Mouse (Mus musculus): Measurements from ENCODE around the gene Pitpnm1. TPM values are rescaled to one million over a fixed set of nuclear protein-coding genes. Genes with fewer than 3 reads are reported as not detected.

The Pitpnm1 gene
- polyA plus RNA-seq, 1 experiment from 2014 or later: 12.2 TPM

- Histone ChIP-seq H3K9ac (ENCODE audit: low read depth, low read length) (no peak overlapping the region), H3K36me3 (ENCODE audit: control insufficient read depth, insufficient read depth, low read length) (no peaks in the 10 kb centered on the region), H3K4me2 (replicated peaks; ENCODE audit: low read depth, low read length) (no peak overlapping the region), H3K27ac (ENCODE audit: low read depth, low read length) (no peak overlapping the region), H3K27me3 (ENCODE audit: control insufficient read depth, insufficient read depth, low read length) (no peaks in the 10 kb centered on the region), H3K4me3 (ENCODE audit: low read depth, low read length) (no peak overlapping the region), H3K4me1 (replicated peaks; ENCODE audit: control insufficient read depth, insufficient read depth, low read length) (no peaks in the 10 kb centered on the region), H3K9me3 (ENCODE audit: control insufficient read depth, low read length) (no peaks in the 10 kb centered on the region)
- no peak for ATAC-seq (ENCODE audit: low FRiP score)
- WGBS: 94% methylated on average over 1 of the region's 1 CpGs
- no peak for DNase-seq (ENCODE audit: low spot score)
Measured at GRCm38 (mm10) chr19:4079594-4079993, 20.2 kb upstream of the Pitpnm1 start.

- 67% methylated on average over 8 of the region's 8 CpGs for WGBS
- Histone ChIP-seq H3K36me3 (ENCODE audit: control insufficient read depth, insufficient read depth, low read length) (no peaks in the 10 kb centered on the region), H3K4me1 (replicated peaks; ENCODE audit: control insufficient read depth, insufficient read depth, low read length) (no peaks in the 10 kb centered on the region), H3K27ac (ENCODE audit: low read depth, low read length) (no peak overlapping the region), H3K4me3 (ENCODE audit: low read depth, low read length) (no peak overlapping the region), H3K9me3 (ENCODE audit: control insufficient read depth, low read length) (no peaks in the 10 kb centered on the region), H3K4me2 (replicated peaks; ENCODE audit: low read depth, low read length) (no peak overlapping the region), H3K9ac (ENCODE audit: low read depth, low read length) (no peak overlapping the region), H3K27me3 (ENCODE audit: control insufficient read depth, insufficient read depth, low read length) (no peaks in the 10 kb centered on the region)
- no peak for ATAC-seq (ENCODE audit: low FRiP score)
- DNase-seq (ENCODE audit: low spot score): no peak
Measured at GRCm38 (mm10) chr19:4080511-4081009, 19.2 kb upstream of the Pitpnm1 start.

GRCm38 (mm10) chr19:4081394-4081793, 18.4 kb upstream of the Pitpnm1 start, which contains the start of gene Cabp2:
TSS of gene Cabp2 (plus strand) at chr19:4081578.
- Histone ChIP-seq H3K27me3 (ENCODE audit: control insufficient read depth, insufficient read depth, low read length) (no peaks in the 10 kb centered on the region), H3K4me2 (replicated peaks; ENCODE audit: low read depth, low read length) (no peak within 1 kb of the TSS), H3K36me3 (ENCODE audit: control insufficient read depth, insufficient read depth, low read length) (no peaks in the 10 kb centered on the region), H3K27ac (ENCODE audit: low read depth, low read length) (no peak within 1 kb of the TSS), H3K9me3 (ENCODE audit: control insufficient read depth, low read length) (no peaks in the 10 kb centered on the region), H3K4me1 (replicated peaks; ENCODE audit: control insufficient read depth, insufficient read depth, low read length) (no peaks in the 10 kb centered on the region), H3K4me3 (ENCODE audit: low read depth, low read length) (no peak within 1 kb of the TSS), H3K9ac (ENCODE audit: low read depth, low read length) (no peak within 1 kb of the TSS)
- DNase-seq (ENCODE audit: low spot score) (no peak), ATAC-seq (ENCODE audit: low FRiP score) (no peak)
- WGBS: 66% methylated on average over 3 of the region's 3 CpGs

GRCm38 (mm10) chr19:4082219-4082965, 17.4 kb upstream of the Pitpnm1 start:
- DNase-seq (ENCODE audit: low spot score) (no peak), ATAC-seq (ENCODE audit: low FRiP score) (no peak)
- 82% methylated on average over 11 of the region's 11 CpGs for WGBS

GRCm38 (mm10) chr19:4083316-4083715, 16.5 kb upstream of the Pitpnm1 start:
- Histone ChIP-seq H3K27ac (ENCODE audit: low read depth, low read length) (no peak overlapping the region), H3K4me2 (replicated peaks; ENCODE audit: low read depth, low read length) (no peak overlapping the region), H3K36me3 (ENCODE audit: control insufficient read depth, insufficient read depth, low read length) (no peaks in the 10 kb centered on the region), H3K4me3 (ENCODE audit: low read depth, low read length) (no peak overlapping the region), H3K9me3 (ENCODE audit: control insufficient read depth, low read length) (no peaks in the 10 kb centered on the region), H3K9ac (ENCODE audit: low read depth, low read length) (no peak overlapping the region), H3K4me1 (replicated peaks; ENCODE audit: control insufficient read depth, insufficient read depth, low read length) (no peaks in the 10 kb centered on the region), H3K27me3 (ENCODE audit: control insufficient read depth, insufficient read depth, low read length) (no peaks in the 10 kb centered on the region)
- no peak for DNase-seq (ENCODE audit: low spot score)
- WGBS: 75% methylated on average over 7 of the region's 7 CpGs
- no peak for ATAC-seq (ENCODE audit: low FRiP score)

More at GRCm38 (mm10) chr19:4082219-4082965, 17.4 kb upstream of the Pitpnm1 start:
- Histone ChIP-seq H3K27me3 (ENCODE audit: control insufficient read depth, insufficient read depth, low read length) (no peaks in the 10 kb centered on the region), H3K4me2 (replicated peaks; ENCODE audit: low read depth, low read length) (no peak overlapping the region), H3K9ac (ENCODE audit: low read depth, low read length) (no peak overlapping the region), H3K36me3 (ENCODE audit: control insufficient read depth, insufficient read depth, low read length) (no peaks in the 10 kb centered on the region), H3K4me3 (ENCODE audit: low read depth, low read length) (no peak overlapping the region), H3K27ac (ENCODE audit: low read depth, low read length) (no peak overlapping the region), H3K4me1 (replicated peaks; ENCODE audit: control insufficient read depth, insufficient read depth, low read length) (no peaks in the 10 kb centered on the region), H3K9me3 (ENCODE audit: control insufficient read depth, low read length) (no peaks in the 10 kb centered on the region)

- Histone ChIP-seq H3K9ac (ENCODE audit: low read depth, low read length) (no peak overlapping the region), H3K4me1 (replicated peaks; ENCODE audit: control insufficient read depth, insufficient read depth, low read length) (no peaks in the 10 kb centered on the region), H3K36me3 (ENCODE audit: control insufficient read depth, insufficient read depth, low read length) (no peaks in the 10 kb centered on the region), H3K27me3 (ENCODE audit: control insufficient read depth, insufficient read depth, low read length) (no peaks in the 10 kb centered on the region), H3K9me3 (ENCODE audit: control insufficient read depth, low read length) (no peaks in the 10 kb centered on the region), H3K4me3 (ENCODE audit: low read depth, low read length) (no peak overlapping the region), H3K4me2 (replicated peaks; ENCODE audit: low read depth, low read length) (no peak overlapping the region), H3K27ac (ENCODE audit: low read depth, low read length) (no peak overlapping the region)
- DNase-seq (ENCODE audit: low spot score): no peak
- ATAC-seq (ENCODE audit: low FRiP score): no peak
- 28% methylated on average over 8 of the region's 8 CpGs for WGBS
Measured at GRCm38 (mm10) chr19:4083826-4084225, 16.0 kb upstream of the Pitpnm1 start.

GRCm38 (mm10) chr19:4084984-4085383, 14.8 kb upstream of the Pitpnm1 start:
- ATAC-seq (ENCODE audit: low FRiP score): no peak

GRCm38 (mm10) chr19:4086156-4086555, 13.6 kb upstream of the Pitpnm1 start:
- 91% methylated on average over 15 of the region's 15 CpGs for WGBS
- H3K36me3 ChIP-seq (ENCODE audit: control insufficient read depth, insufficient read depth, low read length): no peaks in the 10 kb centered on the region
- H3K4me2 ChIP-seq (replicated peaks; ENCODE audit: low read depth, low read length): no peak overlapping the region
- no peak overlapping the region for H3K9ac ChIP-seq (ENCODE audit: low read depth, low read length)
- no peak for DNase-seq (ENCODE audit: low spot score)
- H3K27me3 ChIP-seq (ENCODE audit: control insufficient read depth, insufficient read depth, low read length): no peaks in the 10 kb centered on the region
- ATAC-seq (ENCODE audit: low FRiP score): no peak
- no peak overlapping the region for H3K27ac ChIP-seq (ENCODE audit: low read depth, low read length)
- H3K4me3 ChIP-seq (ENCODE audit: low read depth, low read length): no peak overlapping the region
- no peaks in the 10 kb centered on the region for H3K9me3 ChIP-seq (ENCODE audit: control insufficient read depth, low read length)
- no peaks in the 10 kb centered on the region for H3K4me1 ChIP-seq (replicated peaks; ENCODE audit: control insufficient read depth, insufficient read depth, low read length)

More at GRCm38 (mm10) chr19:4084984-4085383, 14.8 kb upstream of the Pitpnm1 start:
- H3K4me1 ChIP-seq (replicated peaks; ENCODE audit: control insufficient read depth, insufficient read depth, low read length): no peaks in the 10 kb centered on the region
- H3K9me3 ChIP-seq (ENCODE audit: control insufficient read depth, low read length): no peaks in the 10 kb centered on the region
- no peaks in the 10 kb centered on the region for H3K36me3 ChIP-seq (ENCODE audit: control insufficient read depth, insufficient read depth, low read length)
- H3K27me3 ChIP-seq (ENCODE audit: control insufficient read depth, insufficient read depth, low read length): no peaks in the 10 kb centered on the region
- H3K4me2 ChIP-seq (replicated peaks; ENCODE audit: low read depth, low read length): no peak overlapping the region
- 85% methylated on average over 1 of the region's 1 CpGs for WGBS
- no peak overlapping the region for H3K27ac ChIP-seq (ENCODE audit: low read depth, low read length)
- H3K9ac ChIP-seq (ENCODE audit: low read depth, low read length): no peak overlapping the region
- DNase-seq (ENCODE audit: low spot score): no peak
- no peak overlapping the region for H3K4me3 ChIP-seq (ENCODE audit: low read depth, low read length)

- Histone ChIP-seq H3K4me3 (ENCODE audit: low read depth, low read length) (no peak overlapping the region), H3K27me3 (ENCODE audit: control insufficient read depth, insufficient read depth, low read length) (no peaks in the 10 kb centered on the region), H3K27ac (ENCODE audit: low read depth, low read length) (no peak overlapping the region), H3K4me2 (replicated peaks; ENCODE audit: low read depth, low read length) (no peak overlapping the region), H3K9me3 (ENCODE audit: control insufficient read depth, low read length) (no peaks in the 10 kb centered on the region), H3K36me3 (ENCODE audit: control insufficient read depth, insufficient read depth, low read length) (no peaks in the 10 kb centered on the region), H3K4me1 (replicated peaks; ENCODE audit: control insufficient read depth, insufficient read depth, low read length) (no peaks in the 10 kb centered on the region), H3K9ac (ENCODE audit: low read depth, low read length) (no peak overlapping the region)
- ATAC-seq (ENCODE audit: low FRiP score): no peak
- 88% methylated on average over 5 of the region's 5 CpGs for WGBS
- no peak for DNase-seq (ENCODE audit: low spot score)
Measured at GRCm38 (mm10) chr19:4087090-4087489, 12.7 kb upstream of the Pitpnm1 start.

Data from hindbrain, embryonic 11.5 days (tissue).